Mouse (Mus musculus) embryonic facial prominence, embryonic 11.5 days (tissue): ENCODE results near the gene Cited2. TPM values are rescaled to one million over a fixed set of nuclear protein-coding genes. Genes with fewer than 3 reads are reported as not detected.

Experiments
- ATAC-seq: fragments of 200-750 bp; cut with Nextera tagmentation; replicated peaks from 2 replicates; pipeline ENCODE4 v1.8.0; 2017; ENCODE audit warnings: low read depth; ENCODE audit not compliant: insufficient number of reproducible peaks, low FRiP score, low TSS enrichment
- DNase-seq: peaks from one replicate; pipeline ENCODE4 v3.0.0-alpha.2; 2015; ENCODE audit warnings: low spot score
- H3K27ac ChIP-seq: fragments of 300-500 bp; sonication (generic); replicated peaks from 2 replicates; pipeline ENCODE4 v1.5.1; 2014; ENCODE audit warnings: mild to moderate bottlenecking, low read depth, low read length, control low read depth
- H3K27me3 ChIP-seq: fragments of 300-500 bp; sonication (generic); 2 replicates; pipeline ENCODE4 v1.6.1; 2014; ENCODE audit warnings: mild to moderate bottlenecking, low read length, moderate library complexity, mixed read lengths; ENCODE audit not compliant: control insufficient read depth, insufficient read depth
- H3K36me3 ChIP-seq: fragments of 300-500 bp; sonication (generic); replicated peaks from 2 replicates; pipeline ENCODE4 v1.6.1; 2014; ENCODE audit warnings: low read depth, mild to moderate bottlenecking, low read length, moderate library complexity, mixed read lengths; ENCODE audit not compliant: control insufficient read depth, insufficient read depth
- H3K4me1 ChIP-seq: fragments of 300-500 bp; sonication (generic); 2 replicates; pipeline ENCODE4 v1.6.1; 2014; ENCODE audit warnings: low read length, mixed read lengths; ENCODE audit not compliant: control insufficient read depth, insufficient read depth
- H3K4me2 ChIP-seq: fragments of 300-500 bp; sonication (generic); 2 replicates; pipeline ENCODE4 v1.6.1; 2014; ENCODE audit warnings: low read depth, mild to moderate bottlenecking, control low read depth, low read length, moderate library complexity
- H3K4me3 ChIP-seq: fragments of 300-500 bp; sonication (generic); 2 replicates; pipeline ENCODE4 v1.5.1; 2014; ENCODE audit warnings: low read depth, low read length, control low read depth
- H3K9ac ChIP-seq: fragments of 300-500 bp; sonication (generic); replicated peaks from 2 replicates; pipeline ENCODE4 v1.6.1; 2014; ENCODE audit warnings: mild to moderate bottlenecking, control low read depth, low read length
- H3K9me3 ChIP-seq: fragments of 300-500 bp; sonication (generic); replicated peaks from 2 replicates; pipeline ENCODE4 v1.6.1; 2016; ENCODE audit warnings: mild to moderate bottlenecking, low read length, inconsistent platforms, mixed read lengths; ENCODE audit not compliant: control insufficient read depth
- WGBS: fragments of 180-500 bp; shearing (Covaris S2); extraction: QIAGEN DNeasy Blood & Tissue Kit; methylation state at CpG from one replicate; pipeline ENCODE4 v1.1.7; 2014; 5-methylcytosine and 5-hydroxymethylcytosine counted together
- polyA plus RNA-seq: library from polyadenylated mRNA; unstranded; fragments of >200 nt; fragmentation: Nextera tagmentation; extraction: Ambion mirVana; gene quantifications from 2 replicates; pipeline ENCODE4 v1.2.1, GENCODE M21; 2014

Gene Cited2
- polyA plus RNA-seq, 1 experiment from 2014 or later: 51.5 TPM

DNA sequence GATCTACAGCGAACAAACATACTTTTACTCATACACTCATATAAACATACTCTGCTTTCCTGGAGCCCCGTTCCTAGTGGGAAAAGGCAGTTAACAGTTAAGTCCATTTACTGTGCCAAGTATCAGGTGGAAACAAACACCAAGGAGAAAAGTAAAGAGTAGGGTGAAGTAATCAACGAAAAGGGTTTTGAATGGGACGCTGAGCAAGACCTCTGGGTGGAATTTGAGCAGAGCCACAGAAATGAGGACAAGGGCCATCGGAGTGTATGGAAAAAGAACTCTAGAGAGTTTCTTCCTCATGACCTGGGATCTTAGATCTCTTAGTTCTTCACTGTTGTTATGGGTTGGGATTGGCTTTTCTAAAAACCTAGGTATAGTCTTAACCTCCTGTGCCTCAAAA is 3.4 kb upstream of the Cited2 start:
- no peaks in the 10 kb centered on the region for H3K9me3 ChIP-seq
- H3K9ac ChIP-seq: no peak overlapping the region

DNA sequence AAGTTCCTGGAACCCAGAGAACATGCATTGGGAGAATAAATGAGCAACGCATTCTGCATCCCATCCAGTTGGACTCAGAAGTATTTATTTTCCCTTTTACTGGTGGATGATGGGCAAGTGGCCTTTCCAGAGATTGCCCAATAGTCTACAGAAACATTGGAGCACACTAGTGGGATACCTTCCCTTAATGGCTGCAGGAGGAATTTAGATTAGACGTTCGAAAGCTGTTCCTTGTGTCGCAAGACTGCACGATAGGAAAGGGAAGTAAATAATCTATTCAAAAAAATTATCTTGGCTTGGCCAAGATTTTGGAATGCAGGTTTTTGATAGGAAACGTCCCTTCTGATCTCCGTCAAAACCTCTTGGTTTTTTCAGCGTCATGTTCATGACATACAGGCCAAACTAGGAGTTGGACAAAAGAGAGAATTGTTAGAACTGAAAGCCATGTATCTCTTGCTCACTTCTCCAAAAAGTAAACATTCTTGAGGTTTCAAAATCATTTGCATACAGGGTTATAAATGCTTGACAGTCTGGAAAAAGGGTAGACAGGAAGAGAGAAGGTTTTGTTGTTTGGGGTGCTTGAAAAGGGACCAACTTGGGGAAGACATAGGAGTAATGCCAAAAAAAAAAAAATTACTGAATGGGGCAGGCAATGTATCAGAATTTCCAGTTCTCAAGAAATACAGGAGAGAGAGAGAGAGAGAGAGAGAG is 2.0 kb upstream of the Cited2 start:
- no peak for DNase-seq

More for the DNA sequence above, 3.4 kb upstream of the Cited2 start:
- DNase-seq (no peak), ATAC-seq (no peak)
- Histone ChIP-seq H3K27ac (no peak overlapping the region), H3K4me1 (no peaks in the 10 kb centered on the region), H3K4me2 (no peak overlapping the region), H3K4me3 (no peak overlapping the region), H3K27me3 (no peaks in the 10 kb centered on the region), H3K36me3 (no peaks in the 10 kb centered on the region)
- WGBS: 91% methylated on average over 5 of the region's 5 CpGs

DNA sequence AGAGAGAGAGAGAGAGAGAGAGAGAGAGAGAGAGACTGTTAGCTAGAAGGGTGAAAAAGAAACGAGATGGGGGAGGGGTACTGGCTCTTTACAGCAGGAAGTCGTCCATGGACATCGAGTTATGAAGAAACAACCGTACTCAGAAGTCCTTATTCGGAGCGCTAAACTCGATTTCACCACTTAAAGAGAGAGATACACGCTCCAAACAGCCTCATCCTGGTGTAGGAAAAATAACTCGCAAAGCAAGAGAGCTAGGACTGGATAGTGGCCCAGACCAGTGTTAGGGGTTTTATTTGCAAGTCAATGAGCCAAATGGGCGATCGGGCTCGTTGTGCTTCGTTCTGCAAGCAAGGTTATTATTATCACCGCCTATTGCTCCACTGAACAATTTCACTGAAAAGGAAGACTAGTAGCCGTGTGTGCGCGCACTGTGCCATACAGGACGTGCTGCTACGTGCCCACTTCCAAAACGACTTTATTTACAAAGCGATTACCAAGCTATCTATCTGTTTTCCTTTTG is 1.4 kb upstream of the Cited2 start:
- Histone ChIP-seq H3K36me3 (no peaks in the 10 kb centered on the region), H3K27ac (peak overlapping the region; percentile 85), H3K4me2 (peak overlapping the region; percentile 77), H3K9me3 (no peaks in the 10 kb centered on the region), H3K4me3 (peak overlapping the region; percentile 93), H3K9ac (peak overlapping the region; percentile 80), H3K4me1 (no peaks in the 10 kb centered on the region), H3K27me3 (no peaks in the 10 kb centered on the region)
- under 1% methylated on average over 21 of the region's 21 CpGs for WGBS
- no peak for ATAC-seq
- DNase-seq: peak; percentile 52

More for the DNA sequence above, 2.0 kb upstream of the Cited2 start:
- Histone ChIP-seq H3K27me3 (no peaks in the 10 kb centered on the region), H3K9me3 (no peaks in the 10 kb centered on the region), H3K27ac (no peak overlapping the region), H3K4me3 (no peak overlapping the region), H3K4me2 (no peak overlapping the region), H3K9ac (no peak overlapping the region), H3K36me3 (no peaks in the 10 kb centered on the region), H3K4me1 (no peaks in the 10 kb centered on the region)
- ATAC-seq: no peak
- 83% methylated on average over 8 of the region's 8 CpGs for WGBS

DNA sequence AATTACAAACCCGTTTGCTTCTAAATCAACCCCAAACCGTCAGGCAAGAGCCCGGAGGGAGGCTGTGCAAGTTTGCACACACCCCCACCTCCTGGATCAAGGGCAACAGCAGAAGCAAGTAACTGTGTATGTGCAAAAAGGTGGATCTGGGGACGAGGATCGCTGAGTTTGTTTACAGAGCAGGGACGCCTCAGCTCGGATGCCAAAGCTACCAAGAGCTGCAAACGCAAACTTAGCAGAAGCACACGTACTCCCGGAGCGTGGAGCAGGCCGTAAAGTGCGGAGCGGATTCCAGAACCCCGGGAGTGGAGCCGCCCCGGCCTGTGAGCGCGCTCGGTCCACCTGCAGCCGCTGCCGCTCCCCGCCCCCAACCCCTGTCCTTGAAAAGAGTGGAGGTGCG is 860 bp upstream of the Cited2 start:
- peak overlapping the region; percentile 85 for H3K27ac ChIP-seq
- peak; percentile 80 for ATAC-seq
- peak; percentile 96 for DNase-seq
- 0% methylated on average over 24 of the region's 24 CpGs for WGBS
- peak overlapping the region; percentile 77 for H3K4me2 ChIP-seq
- no peaks in the 10 kb centered on the region for H3K36me3 ChIP-seq
- H3K9ac ChIP-seq: peak overlapping the region; percentile 80
- no peaks in the 10 kb centered on the region for H3K27me3 ChIP-seq
- peak overlapping the region; percentile 93 for H3K4me3 ChIP-seq
- no peaks in the 10 kb centered on the region for H3K4me1 ChIP-seq
- no peaks in the 10 kb centered on the region for H3K9me3 ChIP-seq

DNA sequence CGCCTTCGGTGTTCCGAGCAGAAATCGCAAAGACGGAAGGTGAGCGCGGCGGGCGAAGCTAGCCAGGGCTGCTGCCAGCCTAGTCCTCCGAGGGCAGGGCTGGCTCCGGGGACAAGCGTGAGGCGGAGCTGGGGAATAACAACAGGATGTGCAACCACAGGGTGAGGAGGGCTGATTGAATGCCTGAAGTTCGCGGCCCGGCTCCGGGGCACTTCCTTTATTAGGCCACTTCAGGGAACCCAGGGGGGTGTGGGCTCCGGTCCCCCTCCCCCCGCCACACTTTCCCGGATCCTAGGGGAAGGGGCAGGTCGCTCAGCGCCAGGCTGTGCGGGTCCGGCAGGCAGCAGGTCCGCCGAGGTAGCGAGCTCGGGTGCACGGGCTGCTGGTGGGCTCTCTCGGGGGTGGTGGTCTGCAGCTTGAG is 413 bp downstream of the Cited2 start:
- under 1% methylated on average over 30 of the region's 30 CpGs for whole genome bisulfite sequencing
- Histone ChIP-seq H3K36me3 (no peaks in the 10 kb centered on the region), H3K9ac (peak overlapping the region; percentile 80), H3K4me1 (no peaks in the 10 kb centered on the region), H3K27ac (peak overlapping the region; percentile 96), H3K27me3 (no peaks in the 10 kb centered on the region), H3K9me3 (no peaks in the 10 kb centered on the region), H3K4me3 (peak overlapping the region; percentile 93), H3K4me2 (peak overlapping the region; percentile 88)
- ATAC-seq: peak; percentile 60
- peak; percentile 65 for DNase-seq

DNA sequence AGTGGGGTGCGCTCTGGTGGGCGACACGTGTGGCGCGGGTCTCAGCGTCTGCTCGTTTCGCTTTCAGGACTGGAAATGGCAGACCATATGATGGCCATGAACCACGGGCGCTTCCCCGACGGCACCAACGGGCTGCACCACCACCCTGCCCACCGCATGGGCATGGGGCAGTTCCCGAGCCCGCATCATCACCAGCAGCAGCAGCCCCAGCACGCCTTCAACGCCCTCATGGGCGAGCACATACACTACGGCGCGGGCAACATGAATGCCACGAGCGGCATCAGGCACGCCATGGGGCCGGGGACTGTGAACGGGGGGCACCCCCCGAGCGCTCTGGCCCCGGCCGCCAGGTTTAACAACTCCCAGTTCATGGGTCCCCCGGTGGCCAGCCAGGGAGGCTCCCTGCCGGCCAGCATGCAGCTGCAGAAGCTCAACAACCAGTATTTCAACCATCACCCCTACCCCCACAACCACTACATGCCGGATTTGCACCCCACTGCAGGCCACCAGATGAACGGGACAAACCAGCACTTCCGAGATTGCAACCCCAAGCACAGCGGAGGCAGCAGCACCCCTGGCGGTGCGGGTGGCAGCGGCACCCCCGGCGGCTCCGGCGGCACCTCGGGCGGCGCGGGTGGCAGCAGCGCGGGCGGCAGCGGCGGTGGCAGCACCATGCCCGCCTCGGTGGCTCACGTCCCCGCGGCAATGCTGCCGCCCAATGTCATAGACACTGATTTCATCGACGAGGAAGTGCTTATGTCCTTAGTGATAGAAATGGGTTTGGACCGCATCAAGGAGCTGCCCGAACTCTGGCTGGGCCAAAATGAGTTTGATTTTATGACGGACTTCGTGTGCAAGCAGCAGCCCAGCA is 1.1 kb downstream of the Cited2 start:
- peak; percentile 58 for DNase-seq
- Histone ChIP-seq H3K4me3 (peak overlapping the region; percentile 93), H3K27ac (peak overlapping the region; percentile 96), H3K4me1 (no peaks in the 10 kb centered on the region), H3K4me2 (peak overlapping the region; percentile 88), H3K9ac (peak overlapping the region; percentile 80), H3K36me3 (no peaks in the 10 kb centered on the region), H3K9me3 (no peaks in the 10 kb centered on the region), H3K27me3 (no peaks in the 10 kb centered on the region)
- ATAC-seq: peak; percentile 11; the same call in 1 of the 2 replicates
- whole genome bisulfite sequencing: under 1% methylated on average over 65 of the region's 65 CpGs

DNA sequence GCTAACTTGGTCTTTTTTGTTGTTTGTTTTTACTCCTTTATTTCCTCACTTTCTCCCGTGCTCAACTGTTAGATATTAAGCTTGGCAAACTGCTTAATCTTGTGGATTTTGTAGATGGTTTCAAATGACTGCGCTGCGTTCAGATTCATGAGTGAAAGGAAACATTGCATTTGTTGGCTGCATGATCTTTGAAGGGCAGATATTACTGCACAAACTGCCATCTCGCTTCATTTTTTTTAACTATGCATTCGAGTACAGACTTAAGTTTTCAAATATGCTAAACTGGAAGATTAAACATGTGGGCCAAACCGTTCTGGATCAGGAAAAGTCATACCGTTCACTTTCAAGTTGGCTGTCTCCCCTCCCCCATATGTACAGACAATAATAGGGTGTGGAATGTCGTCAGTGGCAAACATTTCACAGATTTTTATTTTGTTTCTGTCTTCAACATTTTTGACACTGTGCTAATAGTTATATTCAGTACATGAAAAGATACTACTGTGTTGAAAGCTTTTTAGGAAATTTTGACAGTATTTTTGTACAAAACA is 2.1 kb downstream of the Cited2 start:
- WGBS: 11% methylated on average over 8 of the region's 8 CpGs
- H3K4me1 ChIP-seq: no peaks in the 10 kb centered on the region

More for the DNA sequence above, 2.1 kb downstream of the Cited2 start:
- H3K4me3 ChIP-seq: peak overlapping the region; percentile 93
- no peaks in the 10 kb centered on the region for H3K9me3 ChIP-seq
- peak overlapping the region; percentile 26; the same call in 1 of the 2 replicates for H3K9ac ChIP-seq
- peak overlapping the region; percentile 88 for H3K4me2 ChIP-seq
- no peaks in the 10 kb centered on the region for H3K27me3 ChIP-seq
- H3K27ac ChIP-seq: no peak overlapping the region
- DNase-seq (peak; percentile 30), ATAC-seq (no peak)
- no peaks in the 10 kb centered on the region for H3K36me3 ChIP-seq
